Mouse (Mus musculus) limb, embryonic 15.5 days (tissue): Measurements from ENCODE around the gene Zfp691. TPM values are rescaled to one million over a fixed set of nuclear protein-coding genes. Genes with fewer than 3 reads are reported as not detected.

ENCODE experiments used
- microRNA counts: library from miRNA; unstranded; fragments of <30 nt; microRNA quantifications from one replicate; lab custom pipeline; 2016
- microRNA-seq: library from miRNA; unstranded; fragments of <30 nt; microRNA quantifications from one replicate; pipeline ENCODE4, GENCODE M21; 2016
- polyA plus RNA-seq: library from polyadenylated mRNA; unstranded; fragments of >200 nt; fragmentation: Nextera tagmentation; extraction: Ambion mirVana; gene quantifications from 2 replicates; pipeline ENCODE4 v1.2.1, GENCODE M21; 2015

The Zfp691 gene
- polyA plus RNA-seq, 1 experiment from 2014 or later: 7.0 TPM

MicroRNA genes within 50 kb of the gene (microRNA counts, 519-probe panel; counts per million panel counts)
- 1,287 counts per million, percentile 10 among the panel's probes with 10 or more counts for microRNA mmu-miR-1957 (lab: Ali Mortazavi, UCI)

Small RNAs within 50 kb of the gene (microRNA-seq; reads per million reads assigned to microRNA genes)
- gene Mir1957a: not detected

Other genes starting within 250 kb of the Zfp691 start
- gene Olfr1328, start 235.6 kb downstream of the Zfp691 start, polyA plus RNA-seq: not detected in 2 replicates
- gene Lao1, start 212.6 kb downstream of the Zfp691 start, polyA plus RNA-seq: not detected in 2 replicates
- 179 and 208 TPM in 2 replicates for gene Slc2a1, start 65.5 kb downstream of the Zfp691 start, polyA plus RNA-seq
- gene Ermap, start 15.8 kb upstream of the Zfp691 start, polyA plus RNA-seq: 1.3 and 3.4 TPM in 2 replicates
- 190 and 212 TPM in 2 replicates for gene Svbp, start 21.1 kb upstream of the Zfp691 start, polyA plus RNA-seq
- gene Tmem269, start 44.0 kb upstream of the Zfp691 start, polyA plus RNA-seq: not detected in 2 replicates
- 35.3 and 35.4 TPM in 2 replicates for gene AU022252, start 58.5 kb upstream of the Zfp691 start, polyA plus RNA-seq
- 83.6 and 86.7 TPM in 2 replicates for gene P3h1, start 58.7 kb upstream of the Zfp691 start, polyA plus RNA-seq
- 0.05 and 0.12 TPM in 2 replicates for gene Cldn19, start 81.2 kb upstream of the Zfp691 start, polyA plus RNA-seq
- 488 and 527 TPM in 2 replicates for gene Ybx1, start 120.4 kb upstream of the Zfp691 start, polyA plus RNA-seq
- 72.6 and 74.8 TPM in 2 replicates for gene Ppih, start 146.4 kb upstream of the Zfp691 start, polyA plus RNA-seq
- gene Ccdc30, start 241.3 kb upstream of the Zfp691 start, polyA plus RNA-seq: 3.1 and 5.8 TPM in 2 replicates
- 26.6 and 29.2 TPM in 2 replicates for gene Ppcs, start 248.2 kb upstream of the Zfp691 start, polyA plus RNA-seq
- 0.10 and 0.27 TPM in 2 replicates for gene Zmynd12, start 248.6 kb upstream of the Zfp691 start, polyA plus RNA-seq